Mouse (Mus musculus) gonadal fat pad, adult 2 months (tissue): ENCODE measurements at regions not wholly inside any gene's neighbourhood (a gene's known extent, or its start where the extent isn't known, plus 50 kb on each side); places are given as distances from the start of the nearest gene placed in this dataset.
A peak's percentile ranks its signal among the peaks of the same experiment; 100 is the strongest.

Source experiments
- DNase-seq: peaks from one replicate; pipeline ENCODE4 v3.0.0-alpha.2; 2012; ENCODE audit warnings: low read depth

DNA sequence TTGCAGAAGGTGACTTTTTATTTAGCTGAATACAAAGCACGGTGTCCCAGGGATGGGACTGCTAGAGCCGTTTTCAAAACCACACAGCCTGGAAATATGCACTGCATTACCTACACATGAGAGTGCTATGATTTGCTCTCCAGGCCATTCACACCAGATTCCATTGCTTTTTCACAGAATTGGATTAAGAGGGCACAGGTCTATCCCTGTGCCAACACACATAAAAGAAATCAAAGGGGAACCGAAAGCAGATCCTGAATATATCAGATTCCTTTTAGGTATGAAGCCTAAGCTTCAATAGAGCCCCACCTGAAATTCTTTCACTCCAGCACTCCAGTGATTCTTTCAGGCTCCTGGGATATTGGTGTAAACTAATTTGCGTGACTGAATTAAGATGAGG is 606.2 kb upstream of the Crim1 start:
- DNase-seq: no peak

- DNase-seq: peak; percentile 63
These were observed 603.6 kb upstream of the Crim1 start for GRCm38 (mm10) chr17:77596453-77596852.

GRCm38 (mm10) chr17:77623472-77623871 is 576.6 kb upstream of the Crim1 start:
- no peak for DNase-seq

- DNase-seq: no peak
These were observed 575.9 kb upstream of the Crim1 start for GRCm38 (mm10) chr17:77624103-77624502.

DNA sequence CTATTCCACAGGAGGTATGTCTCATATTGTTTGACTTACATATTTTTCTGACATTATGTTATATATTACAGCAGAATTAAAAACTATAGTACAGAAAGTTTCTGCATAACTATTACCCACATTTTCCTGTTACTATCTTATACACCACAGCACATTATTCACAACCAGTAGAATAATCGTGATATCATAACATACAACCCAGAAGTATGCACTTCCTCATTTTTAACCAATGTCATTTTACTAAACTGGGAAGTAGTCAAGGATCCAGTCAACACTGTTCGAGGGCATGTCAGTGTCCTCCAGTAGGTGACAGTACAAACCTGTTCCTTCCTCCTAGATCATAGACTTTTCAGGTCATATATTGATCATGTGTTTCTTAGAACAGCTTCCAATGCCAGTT is 557.7 kb upstream of the Crim1 start:
- no peak for DNase-seq

DNA sequence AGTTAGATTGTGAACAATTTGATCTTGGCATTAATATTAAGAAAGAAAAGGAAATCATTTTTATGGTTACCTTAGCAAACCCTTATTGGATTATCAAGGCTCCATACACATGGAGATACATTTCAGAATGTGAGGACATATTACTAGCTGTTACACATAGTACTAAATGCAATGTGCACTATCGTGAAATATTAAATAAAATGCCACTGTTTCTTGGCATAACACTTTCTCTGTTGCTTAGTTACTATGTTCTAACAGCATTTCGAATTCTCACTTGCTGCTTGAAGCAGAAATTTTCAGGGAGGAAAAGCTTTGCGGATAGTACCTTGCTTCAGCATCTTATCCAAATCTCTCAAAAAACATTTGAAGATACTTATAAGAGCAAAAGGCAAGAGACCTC is 551.1 kb upstream of the Crim1 start:
- DNase-seq: no peak

DNA sequence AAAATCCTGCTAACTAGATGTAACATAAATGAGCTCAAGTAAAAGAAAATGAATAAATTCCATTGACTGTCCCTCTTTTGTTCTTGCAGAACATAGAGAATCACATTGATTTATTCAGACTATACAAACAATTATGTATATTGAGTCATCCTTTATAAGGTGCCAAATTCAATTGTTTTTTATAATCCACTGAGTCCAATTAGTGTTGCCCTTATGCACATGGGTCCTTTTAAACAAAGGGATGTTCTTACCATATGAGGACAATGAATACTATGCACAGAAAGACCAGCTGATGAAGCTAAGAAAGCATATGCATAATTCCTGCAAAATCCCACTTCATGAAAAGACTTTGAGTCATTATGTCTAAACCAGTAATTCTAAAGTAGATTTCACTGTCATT is 548.2 kb upstream of the Crim1 start:
- no peak for DNase-seq
